Mouse (Mus musculus): ENCODE results near the gene Krt42.

DNA sequence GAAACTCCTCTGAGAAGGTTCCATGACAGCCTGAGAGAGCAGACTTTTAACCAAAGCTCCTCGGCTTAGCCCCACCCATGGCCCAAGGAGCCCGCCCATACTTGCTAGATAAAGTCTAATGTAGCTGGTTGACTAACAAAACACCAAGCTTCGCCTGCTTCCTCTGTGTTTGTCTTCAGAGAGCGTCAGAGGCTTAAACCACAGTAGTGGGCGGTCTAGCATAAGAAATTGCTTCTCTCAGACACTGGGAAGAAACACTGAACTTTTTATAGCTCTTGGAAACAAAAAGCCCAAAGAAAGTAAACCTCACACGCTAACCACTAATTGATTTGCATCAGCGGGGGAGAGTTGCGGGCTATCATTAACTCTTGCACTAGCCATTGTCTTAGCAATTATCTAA lies 47.9 kb downstream of the Krt42 start:
- no peak for TF ChIP-seq CTCF (IDR thresholded peaks at IDR 0.05; ENCODE audit: low read depth)
- TF ChIP-seq EP300 (optimal IDR thresholded peaks at IDR 0.05), result no peak

Measured in stomach, postnatal 0 days (tissue).